In the genomic region with DNA sequence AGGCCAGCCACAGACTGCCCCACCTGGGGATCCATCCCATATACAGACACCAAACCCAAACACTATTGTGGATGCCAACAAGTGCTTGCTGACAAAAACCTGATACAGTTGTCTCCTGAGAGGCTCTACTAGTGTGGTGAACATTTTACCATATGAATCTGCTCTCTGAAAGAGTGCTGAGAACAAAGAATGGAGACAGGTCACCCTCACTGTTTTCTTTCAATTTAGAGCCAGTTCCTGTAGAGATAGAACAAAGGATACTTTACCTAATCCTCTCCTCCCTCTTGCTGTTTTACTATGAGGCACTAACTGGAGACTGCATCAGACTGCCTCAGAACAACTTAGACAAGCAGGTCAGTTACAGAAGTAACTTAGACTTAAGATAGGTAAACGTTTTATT, we compare ENCODE assay signal across 14 mouse cellular contexts.
DNase-seq lines count a peak whose midpoint lies in the region.
"Had no signal": no experiment of that assay in that cellular context is flagged by ENCODE, and none has a peak within 500 bp of the region (broad histone marks: within the 10 kb centered on the region; RNA-seq: fewer than 3 reads in every experiment).

No protein-coding gene starts in this region.

- DNase-seq in ES-CJ7 (ENCODE audit: low read depth, low spot score) (peak; percentile 70), R1 (ENCODE audit: low read depth, low spot score) (peak; percentile 91)
- no peak for DNase-seq in left cerebral cortex, adult 18-20 months (ENCODE audit: low spot score in 2 of 2)
- no peak for DNase-seq in right cerebral cortex, postnatal 10 days (ENCODE audit: low spot score in 2 of 2)
- no peak for DNase-seq in testis, postnatal 10 days (ENCODE audit: low spot score)
- DNase-seq: adrenal gland, adult 8-10 months; adrenal gland, postnatal 14 days; adrenal gland, postnatal 36 days; cerebellum, adult 11-12 months; cerebellum, adult 2 months; cerebellum, adult 9-10 months; cerebellum, postnatal 10 days; cerebellum, postnatal 25 days; forebrain, postnatal 0 days had no signal

Comparison
In these comparisons a context has a peak if more than half of its experiments do, and no peak if none do; other contexts are left out.
1. DNase-seq: peak in ES-CJ7 (single experiment) and R1 (single experiment); none in left cerebral cortex, adult 18-20 months (0 of 2), right cerebral cortex, postnatal 10 days (0 of 2) and testis, postnatal 10 days (single experiment).